Mouse (Mus musculus): ENCODE measurements around the gene Slc7a15.
"Not testable (repeated sequence)": the region's sequence is repeated elsewhere in the genome, so short reads cannot be mapped to it uniquely, and the experiment has no call there.

Slc7a15 gene

GRCm38 (mm10) chr12:8598966-8599365 is at the start of gene Slc7a15:
Slc7a15 (minus strand) TSS chr12:8599066.
- not testable (repeated sequence) for DNase-seq

- DNase-seq = not testable (repeated sequence)
Observed at GRCm38 (mm10) chr12:8648211-8648610, 49.3 kb upstream of the Slc7a15 start.

GRCm38 (mm10) chr12:8641425-8641735 is 42.5 kb upstream of the Slc7a15 start:
- DNase-seq = no peak

GRCm38 (mm10) chr12:8640711-8641424 is 42.0 kb upstream of the Slc7a15 start:
- peak; percentile 100 for DNase-seq

GRCm38 (mm10) chr12:8640186-8640585 is 41.3 kb upstream of the Slc7a15 start:
- not testable (repeated sequence) for DNase-seq

- peak; percentile 70 for DNase-seq
Observed at GRCm38 (mm10) chr12:8638411-8639087, 39.7 kb upstream of the Slc7a15 start.

GRCm38 (mm10) chr12:8636945-8637344 is 38.1 kb upstream of the Slc7a15 start:
- no peak for DNase-seq

GRCm38 (mm10) chr12:8635546-8635945 is 36.7 kb upstream of the Slc7a15 start:
- no peak for DNase-seq

GRCm38 (mm10) chr12:8634306-8634705 is 35.4 kb upstream of the Slc7a15 start:
- no peak for DNase-seq

GRCm38 (mm10) chr12:8632737-8633365 is 34.0 kb upstream of the Slc7a15 start:
- no peak for DNase-seq

- no peak for DNase-seq
Observed at GRCm38 (mm10) chr12:8631691-8632090, 32.8 kb upstream of the Slc7a15 start.

GRCm38 (mm10) chr12:8629537-8629936 is 30.7 kb upstream of the Slc7a15 start:
- no peak for DNase-seq

GRCm38 (mm10) chr12:8620678-8621018 is 21.8 kb upstream of the Slc7a15 start:
- no peak for DNase-seq

- DNase-seq = no peak
Observed at GRCm38 (mm10) chr12:8619827-8620677, 21.2 kb upstream of the Slc7a15 start.

GRCm38 (mm10) chr12:8618271-8618670 is 19.4 kb upstream of the Slc7a15 start:
- DNase-seq = no peak

GRCm38 (mm10) chr12:8609070-8609469 is 10.2 kb upstream of the Slc7a15 start:
- DNase-seq = no peak

- DNase-seq = no peak
Observed at GRCm38 (mm10) chr12:8595611-8596010, 3.3 kb downstream of the Slc7a15 start.

GRCm38 (mm10) chr12:8591326-8591725 is 7.5 kb downstream of the Slc7a15 start:
- not testable (repeated sequence) for DNase-seq

- DNase-seq = no peak
Observed at GRCm38 (mm10) chr12:8573405-8573804, 25.5 kb downstream of the Slc7a15 start.

GRCm38 (mm10) chr12:8571903-8572341 is 26.9 kb downstream of the Slc7a15 start:
- not testable (repeated sequence) for DNase-seq

- not testable (repeated sequence) for DNase-seq
Observed at GRCm38 (mm10) chr12:8571287-8571902, 27.5 kb downstream of the Slc7a15 start.

GRCm38 (mm10) chr12:8562213-8562612 is 36.7 kb downstream of the Slc7a15 start:
- not testable (repeated sequence) for DNase-seq

GRCm38 (mm10) chr12:8559876-8560275 is 39.0 kb downstream of the Slc7a15 start:
- not testable (repeated sequence) for DNase-seq
